Mouse (Mus musculus) erythroblast, embryonic 14.5 days (primary cell): Measurements from ENCODE around the gene Scn4b.

Source experiments
- GATA1 ChIP-seq: IDR thresholded peaks from 2 replicates; pipeline ENCODE4 v1.6.1; 2012; ENCODE audit warnings: low read length, inconsistent platforms, mixed read lengths
- TAL1 ChIP-seq: IDR thresholded peaks from 3 replicates; pipeline ENCODE4 v1.6.1; 2012; ENCODE audit warnings: low read length, inconsistent platforms, mixed read lengths

DNA sequence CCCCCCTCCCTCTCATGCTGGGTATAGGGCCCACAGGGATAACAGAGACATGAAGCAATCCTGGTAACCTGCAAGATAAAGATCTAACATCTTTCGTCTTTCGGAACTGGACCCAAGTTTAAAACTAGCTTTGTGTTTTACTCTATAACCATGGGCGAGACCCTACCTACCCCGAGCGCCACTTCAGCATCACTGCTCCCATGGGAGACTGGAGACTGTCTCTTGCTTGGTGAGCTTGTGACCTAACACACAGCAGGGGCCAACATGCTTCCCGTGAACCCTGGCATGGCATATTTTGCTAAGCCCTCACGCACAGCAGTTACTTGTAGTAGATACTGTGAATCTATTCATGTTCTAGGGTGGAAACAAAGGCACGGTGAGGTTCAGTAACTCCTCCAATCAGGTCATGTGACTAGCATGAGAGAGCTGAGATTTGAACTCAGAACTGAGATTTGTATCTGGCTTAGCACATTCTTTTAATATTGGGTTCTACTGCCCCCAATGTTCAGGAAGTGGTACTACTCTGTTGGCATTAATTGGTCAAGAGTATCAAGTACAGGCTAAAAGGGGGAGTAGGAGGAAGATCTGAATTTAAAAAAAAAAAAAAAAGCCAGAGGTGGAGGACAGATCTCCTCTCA is 18.8 kb upstream of the Scn4b start:
- TF ChIP-seq GATA1 (no peak), TAL1 (no peak)
